Mouse (Mus musculus): ENCODE results near the gene Ufsp1. TPM values are rescaled to one million over a fixed set of nuclear protein-coding genes. Genes with fewer than 3 reads are reported as not detected.

The Ufsp1 gene
- 5.9 TPM for polyA plus RNA-seq (2014; fragmentation: Illumina TruSeq; extraction: RNeasy Lipid Tissue Mini Kit (QIAGEN cat#74804); ENCODE audit: low read depth, low replicate concordance)

GRCm38 (mm10) chr5:137293839-137294743, at the start of gene Ufsp1:
Ufsp1 (plus strand) TSS chr5:137294629.

GRCm38 (mm10) chr5:137287032-137287952, 7.1 kb upstream of the Ufsp1 start, which contains the start of gene Ache:
Ache (plus strand) TSS chr5:137287519.

GRCm38 (mm10) chr5:137307071-137307912, 12.9 kb downstream of the Ufsp1 start, which contains the start of gene Srrt:
Srrt (minus strand) TSS chr5:137307674.

GRCm38 (mm10) chr5:137314193-137315083, 20.0 kb downstream of the Ufsp1 start, which contains the start of gene Trip6:
Trip6 (minus strand) TSS chr5:137314404.

GRCm38 (mm10) chr5:137333512-137334174, 39.2 kb downstream of the Ufsp1 start, which contains the start of gene Slc12a9:
Slc12a9 (minus strand) TSS chr5:137333597.

Other genes starting within 250 kb of the Ufsp1 start
- 21.2 TPM for gene Ap1s1, start 248.5 kb upstream of the Ufsp1 start, polyA plus RNA-seq (2014; fragmentation: Illumina TruSeq; extraction: RNeasy Lipid Tissue Mini Kit (QIAGEN cat#74804); ENCODE audit: low read depth, low replicate concordance)
- gene Serpine1, start 222.4 kb upstream of the Ufsp1 start, polyA plus RNA-seq (2014; fragmentation: Illumina TruSeq; extraction: RNeasy Lipid Tissue Mini Kit (QIAGEN cat#74804); ENCODE audit: low read depth, low replicate concordance) = 5.0 TPM
- 37.8 TPM for gene Trim56, start 178.4 kb upstream of the Ufsp1 start, polyA plus RNA-seq (2014; fragmentation: Illumina TruSeq; extraction: RNeasy Lipid Tissue Mini Kit (QIAGEN cat#74804); ENCODE audit: low read depth, low replicate concordance)
- not detected for gene Muc3, start 145.3 kb upstream of the Ufsp1 start, polyA plus RNA-seq (2014; fragmentation: Illumina TruSeq; extraction: RNeasy Lipid Tissue Mini Kit (QIAGEN cat#74804); ENCODE audit: low read depth, low replicate concordance)
- gene Muc3a, start 82.2 kb upstream of the Ufsp1 start, polyA plus RNA-seq (2014; fragmentation: Illumina TruSeq; extraction: RNeasy Lipid Tissue Mini Kit (QIAGEN cat#74804); ENCODE audit: low read depth, low replicate concordance) = not detected
- gene Ache, start 7.1 kb upstream of the Ufsp1 start, polyA plus RNA-seq (2014; fragmentation: Illumina TruSeq; extraction: RNeasy Lipid Tissue Mini Kit (QIAGEN cat#74804); ENCODE audit: low read depth, low replicate concordance) = 0.17 TPM
- 25.4 TPM for gene Srrt, start 13.0 kb downstream of the Ufsp1 start, polyA plus RNA-seq (2014; fragmentation: Illumina TruSeq; extraction: RNeasy Lipid Tissue Mini Kit (QIAGEN cat#74804); ENCODE audit: low read depth, low replicate concordance)
- not detected for gene Trip6, start 19.8 kb downstream of the Ufsp1 start, polyA plus RNA-seq (2014; fragmentation: Illumina TruSeq; extraction: RNeasy Lipid Tissue Mini Kit (QIAGEN cat#74804); ENCODE audit: low read depth, low replicate concordance)
- gene Slc12a9, start 39.0 kb downstream of the Ufsp1 start, polyA plus RNA-seq (2014; fragmentation: Illumina TruSeq; extraction: RNeasy Lipid Tissue Mini Kit (QIAGEN cat#74804); ENCODE audit: low read depth, low replicate concordance) = not detected
- gene Ephb4, start 55.5 kb downstream of the Ufsp1 start, polyA plus RNA-seq (2014; fragmentation: Illumina TruSeq; extraction: RNeasy Lipid Tissue Mini Kit (QIAGEN cat#74804); ENCODE audit: low read depth, low replicate concordance) = 7.2 TPM
- gene Zan, start 182.4 kb downstream of the Ufsp1 start, polyA plus RNA-seq (2014; fragmentation: Illumina TruSeq; extraction: RNeasy Lipid Tissue Mini Kit (QIAGEN cat#74804); ENCODE audit: low read depth, low replicate concordance) = not detected
- gene Pop7, start 207.9 kb downstream of the Ufsp1 start, polyA plus RNA-seq (2014; fragmentation: Illumina TruSeq; extraction: RNeasy Lipid Tissue Mini Kit (QIAGEN cat#74804); ENCODE audit: low read depth, low replicate concordance) = not detected
- 2.2 TPM for gene Gigyf1, start 223.9 kb downstream of the Ufsp1 start, polyA plus RNA-seq (2014; fragmentation: Illumina TruSeq; extraction: RNeasy Lipid Tissue Mini Kit (QIAGEN cat#74804); ENCODE audit: low read depth, low replicate concordance)
- gene Epo, start 238.6 kb downstream of the Ufsp1 start, polyA plus RNA-seq (2014; fragmentation: Illumina TruSeq; extraction: RNeasy Lipid Tissue Mini Kit (QIAGEN cat#74804); ENCODE audit: low read depth, low replicate concordance) = not detected
- 1.2 TPM for gene Gnb2, start 238.9 kb downstream of the Ufsp1 start, polyA plus RNA-seq (2014; fragmentation: Illumina TruSeq; extraction: RNeasy Lipid Tissue Mini Kit (QIAGEN cat#74804); ENCODE audit: low read depth, low replicate concordance)

Data from adrenal gland, adult 10 weeks (tissue).